In the genomic region with DNA sequence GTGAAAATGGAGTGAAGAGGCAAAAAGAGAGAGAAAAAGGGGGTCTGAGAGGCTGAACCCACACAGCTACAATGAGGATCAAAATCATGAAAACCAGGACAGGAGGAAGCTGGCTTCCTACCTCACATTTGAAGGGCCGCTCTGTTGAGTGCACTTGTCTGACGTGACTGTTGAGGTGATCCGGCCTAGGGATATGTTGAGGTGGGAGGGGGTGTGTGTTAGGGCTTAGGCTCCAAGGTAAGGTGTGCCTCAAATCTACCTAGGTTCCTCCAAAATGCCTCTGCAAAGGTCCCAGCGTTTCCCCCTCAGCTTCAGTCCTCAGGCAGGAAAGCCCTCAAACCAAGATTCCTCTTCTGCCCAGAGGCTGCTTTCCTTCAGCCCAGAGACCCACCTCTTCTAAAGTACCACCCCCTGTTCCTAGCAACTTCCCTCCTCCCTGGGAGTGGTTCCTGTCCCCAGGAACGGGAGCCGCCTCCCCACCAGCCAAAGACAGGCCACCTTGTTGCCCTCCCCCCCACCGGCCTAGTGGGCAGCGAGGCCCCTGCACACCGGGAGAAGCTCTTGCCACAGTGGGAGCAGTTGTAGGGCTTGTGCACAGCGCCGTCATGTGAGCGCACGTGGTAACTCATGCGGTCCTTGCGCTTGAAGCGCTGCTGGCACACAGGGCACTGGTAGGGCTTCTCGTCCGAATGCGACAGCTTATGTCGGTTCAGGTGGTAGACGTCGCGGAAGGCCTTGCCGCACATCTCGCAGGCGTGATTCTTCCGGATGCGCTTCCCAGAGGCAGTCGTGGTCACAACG, we compare ENCODE assay signal across 8 mouse cellular contexts. TPM values are rescaled to one million over a fixed set of nuclear protein-coding genes. Genes with fewer than 3 reads are reported as not detected.
DNase-seq lines count a peak whose midpoint lies in the region; ATAC-seq and TF ChIP-seq lines count a peak whose summit lies in the region.

No protein-coding gene starts in this region.

- H3K27me3 ChIP-seq in hindbrain, embryonic 16.5 days (replicated peaks; ENCODE audit: control insufficient read depth, insufficient read depth, low read length) = no peaks in the 10 kb centered on the region

- DNase-seq in adrenal gland, adult 18-20 months (ENCODE audit: low spot score in 2 of 2) = peak; percentile 21 to 65
- peak; percentile 86 for DNase-seq in gastrocnemius, adult 2 months
- DNase-seq in left cerebral cortex, adult 8-10 months (ENCODE audit: low spot score in 2 of 2) = peak; percentile 63 to 84
- peak; percentile 86 for DNase-seq in right cerebral cortex, adult 18-20 months
- no peak for DNase-seq in c-Kit-positive CD71-positive TER-119-positive erythroid progenitor cells, embryonic 14.5 days (ENCODE audit: low spot score)

- peak; percentile 62 for TF ChIP-seq POLR2A in cortical plate, adult 2 months (IDR thresholded peaks at IDR 0.05; ENCODE audit: extremely low read depth, insufficient read depth, low read length)

- peak; percentile 30; the same call in 1 of the 2 replicates for TF ChIP-seq CTCF in cortical plate, adult 2 months (IDR thresholded peaks at IDR 0.05; ENCODE audit: extremely low read depth, insufficient read depth, low read length)
- peak; percentile 61 for TF ChIP-seq CTCF in gastrocnemius, adult 2 months (IDR thresholded peaks at IDR 0.05)

- WGBS in hindbrain, embryonic 16.5 days = under 1% methylated on average over 30 of the region's 30 CpGs

- intact Hi-C loops in gastrocnemius, adult 2 months (cut with DNase I) = loop anchor here (5.0 to 10.0 kb wide), 4 partner anchors 77 to 270 kb away; a partner anchor contains a TSS

- H3K36me3 ChIP-seq in hindbrain, embryonic 16.5 days (ENCODE audit: control insufficient read depth, insufficient read depth, low read length) = peaks cover 14% of the 10 kb centered on the region; the same call in 1 of the 2 replicates

- H3K4me1 ChIP-seq in cortical plate, adult 2 months (ENCODE audit: control insufficient read depth, insufficient read depth, low read length) = peaks cover 11% of the 10 kb centered on the region
- peaks cover 44% of the 10 kb centered on the region for H3K4me1 ChIP-seq in hindbrain, embryonic 16.5 days (ENCODE audit: control insufficient read depth, insufficient read depth, low read depth, low read length)

- peak overlapping the region; percentile 97 for H3K9ac ChIP-seq in hindbrain, embryonic 16.5 days (ENCODE audit: low read depth, low read length)

- peak overlapping the region; percentile 43 for H3K4me3 ChIP-seq in cortical plate, adult 2 months (ENCODE audit: insufficient read depth, low read length)
- peak overlapping the region; percentile 95 for H3K4me3 ChIP-seq in gastrocnemius, adult 2 months
- peak overlapping the region; percentile 91 for H3K4me3 ChIP-seq in hindbrain, embryonic 16.5 days (ENCODE audit: low read length)

- peak overlapping the region; percentile 99 for H3K27ac ChIP-seq in cortical plate, adult 2 months (ENCODE audit: insufficient read depth, low read length)
- peak overlapping the region; percentile 94 for H3K27ac ChIP-seq in gastrocnemius, adult 2 months
- H3K27ac ChIP-seq in hindbrain, embryonic 16.5 days (ENCODE audit: low read depth, low read length) = peak overlapping the region; percentile 100

- ATAC-seq in hindbrain, embryonic 16.5 days = peak; percentile 18; the same call in 1 of the 2 replicates
- ATAC-seq in megakaryocyte, adult 5-6 weeks (ENCODE audit: poor library complexity, severe bottlenecking) = peak; percentile 38

- H3K4me2 ChIP-seq in hindbrain, embryonic 16.5 days (ENCODE audit: low read length) = peak overlapping the region; percentile 95

- no peaks in the 10 kb centered on the region for H3K9me3 ChIP-seq in hindbrain, embryonic 16.5 days (ENCODE audit: control insufficient read depth, low read length)

RNA-seq across cellular contexts. Expression of a gene that starts 1.9 kb away (rescaled TPM):
- total RNA-seq in adrenal gland, adult 18-20 months (2021) = 100 to 1,000 TPM in 1 of 2 experiments, 10 to 100 TPM in 1; 86.0 to 132 TPM
- 157 and 173 TPM in 2 replicates for polyA plus RNA-seq in cortical plate, adult 2 months (2012; rRNA removed)
- total RNA-seq in gastrocnemius, adult 2 months (2021) = 10 to 100 TPM; 74.5 to 79.0 TPM
- 53.9 and 55.0 TPM in 2 replicates for polyA plus RNA-seq in hindbrain, embryonic 16.5 days (2015; fragmentation: Nextera tagmentation; extraction: Ambion mirVana)
- total RNA-seq in left cerebral cortex, adult 8-10 months (2022) = 100 to 1,000 TPM; 167 to 197 (median 191) TPM
- total RNA-seq in megakaryocyte, adult 5-6 weeks (2015) = 79.8 and 80.9 TPM in 2 replicates
- 44.4 and 45.1 TPM in 2 replicates for total RNA-seq in megakaryocyte, adult 5-6 weeks (2017)

RNA-seq across cellular contexts. Expression of a gene that starts 3.9 kb away (rescaled TPM):
- 1 to 10 TPM; 3.7 to 4.4 TPM for total RNA-seq in adrenal gland, adult 18-20 months (2021)
- 371 and 405 TPM in 2 replicates for polyA plus RNA-seq in cortical plate, adult 2 months (2012; rRNA removed)
- under 1 TPM; 0.14 to 0.61 TPM for total RNA-seq in gastrocnemius, adult 2 months (2021)
- 71.4 and 84.6 TPM in 2 replicates for polyA plus RNA-seq in hindbrain, embryonic 16.5 days (2015; fragmentation: Nextera tagmentation; extraction: Ambion mirVana)
- 100 to 1,000 TPM; 191 to 225 (median 213) TPM for total RNA-seq in left cerebral cortex, adult 8-10 months (2022)
- total RNA-seq in megakaryocyte, adult 5-6 weeks (2015) = 0.20 and 1.8 TPM in 2 replicates
- total RNA-seq in megakaryocyte, adult 5-6 weeks (2017) = 2.4 and 3.0 TPM in 2 replicates

RNA-seq across cellular contexts. Expression of a gene that starts 4.1 kb away (rescaled TPM):
- 10 to 100 TPM; 12.9 to 27.0 TPM for total RNA-seq in adrenal gland, adult 18-20 months (2021)
- polyA plus RNA-seq in cortical plate, adult 2 months (2012; rRNA removed) = 97.1 and 109 TPM in 2 replicates
- 10 to 100 TPM; 19.4 to 21.7 TPM for total RNA-seq in gastrocnemius, adult 2 months (2021)
- 47.5 and 81.5 TPM in 2 replicates for polyA plus RNA-seq in hindbrain, embryonic 16.5 days (2015; fragmentation: Nextera tagmentation; extraction: Ambion mirVana)
- total RNA-seq in left cerebral cortex, adult 8-10 months (2022) = 10 to 100 TPM; 35.5 to 49.5 (median 45.3) TPM
- total RNA-seq in megakaryocyte, adult 5-6 weeks (2015) = 15.4 TPM in 1 of 2 replicates, not detected in the other
- 45.4 TPM in 1 of 2 replicates, not detected in the other for total RNA-seq in megakaryocyte, adult 5-6 weeks (2017)

RNA-seq across cellular contexts. Expression of a gene that starts 7.8 kb away (rescaled TPM):
- 10 to 100 TPM in 1 of 2 experiments, 1 to 10 TPM in 1; 5.5 to 16.5 TPM for total RNA-seq in adrenal gland, adult 18-20 months (2021)
- polyA plus RNA-seq in cortical plate, adult 2 months (2012; rRNA removed) = 41.1 and 50.4 TPM in 2 replicates
- 1 to 10 TPM in 1 of 2 experiments, not detected in 1; 2.4 TPM for total RNA-seq in gastrocnemius, adult 2 months (2021)
- 26.9 and 55.8 TPM in 2 replicates for polyA plus RNA-seq in hindbrain, embryonic 16.5 days (2015; fragmentation: Nextera tagmentation; extraction: Ambion mirVana)
- 10 to 100 TPM; 13.2 to 34.8 (median 28.4) TPM for total RNA-seq in left cerebral cortex, adult 8-10 months (2022)
- 40.7 and 62.5 TPM in 2 replicates for total RNA-seq in megakaryocyte, adult 5-6 weeks (2015)
- total RNA-seq in megakaryocyte, adult 5-6 weeks (2017) = 25.5 and 67.0 TPM in 2 replicates

RNA-seq across cellular contexts. Expression of a gene that starts 8.7 kb away (rescaled TPM):
- total RNA-seq in adrenal gland, adult 18-20 months (2021) = 1 to 10 TPM; 1.3 to 3.0 TPM
- 1.8 and 2.2 TPM in 2 replicates for polyA plus RNA-seq in cortical plate, adult 2 months (2012; rRNA removed)
- total RNA-seq in gastrocnemius, adult 2 months (2021) = not detected
- 0.31 TPM in 1 of 2 replicates, not detected in the other for polyA plus RNA-seq in hindbrain, embryonic 16.5 days (2015; fragmentation: Nextera tagmentation; extraction: Ambion mirVana)
- total RNA-seq in left cerebral cortex, adult 8-10 months (2022) = 1 to 10 TPM in 1 of 4 experiments, not detected in 3; 2.5 TPM
- total RNA-seq in megakaryocyte, adult 5-6 weeks (2015) = 0.54 and 1.6 TPM in 2 replicates
- not detected in 2 replicates for total RNA-seq in megakaryocyte, adult 5-6 weeks (2017)

Comparison
In these comparisons a context has a peak if more than half of its experiments do, and no peak if none do; other contexts are left out.
1. H3K4me3 ChIP-seq: peak in every context shown above with its lines; median percentile 95 in gastrocnemius, adult 2 months; 91 in hindbrain, embryonic 16.5 days; 43 in cortical plate, adult 2 months.
2. RNA of a gene that starts 3.9 kb away (total RNA-seq): 191 to 225 TPM in left cerebral cortex, adult 8-10 months; 3.7 to 4.4 TPM in adrenal gland, adult 18-20 months, 0.20 to 3.0 TPM in megakaryocyte, adult 5-6 weeks and 0.14 to 0.61 TPM in gastrocnemius, adult 2 months; every median in the first group is over 10 times any median in the second.
3. Peak in every context shown above with its lines, with median percentiles within 50 percentile points of each other: H3K27ac ChIP-seq.